Mouse (Mus musculus) intestine, embryonic 14.5 days (tissue): ENCODE results near the gene 1700012B07Rik. TPM values are rescaled to one million over a fixed set of nuclear protein-coding genes. Genes with fewer than 3 reads are reported as not detected.

Experiments
- ATAC-seq: fragments of 200-750 bp; cut with Nextera tagmentation; replicated peaks from 2 replicates; pipeline ENCODE4 v1.8.0; 2017; ENCODE audit warnings: low read depth, moderate number of reproducible peaks, moderate TSS enrichment, moderate library complexity; ENCODE audit not compliant: low FRiP score, low TSS enrichment
- DNase-seq: peaks from one replicate; pipeline ENCODE4 v3.0.0-alpha.2; 2018; ENCODE audit warnings: low spot score
- H3K27ac ChIP-seq: fragments of 300-500 bp; sonication (generic); 2 replicates; pipeline ENCODE4 v1.5.1; 2014; ENCODE audit warnings: low read depth, mild to moderate bottlenecking, control low read depth
- H3K27me3 ChIP-seq: fragments of 300-500 bp; sonication (generic); replicated peaks from 2 replicates; pipeline ENCODE4 v1.6.1; 2014; ENCODE audit warnings: low read length, control low read depth; ENCODE audit not compliant: control insufficient read depth, insufficient read depth
- H3K36me3 ChIP-seq: fragments of 300-500 bp; sonication (generic); 2 replicates; pipeline ENCODE4 v1.6.1; 2014; ENCODE audit warnings: low read length, control low read depth; ENCODE audit not compliant: control insufficient read depth, insufficient read depth
- H3K4me1 ChIP-seq: fragments of 300-500 bp; sonication (generic); replicated peaks from 2 replicates; pipeline ENCODE4 v1.6.1; 2014; ENCODE audit warnings: low read length, control low read depth, mixed read lengths; ENCODE audit not compliant: control insufficient read depth, insufficient read depth
- H3K4me2 ChIP-seq: fragments of 300-500 bp; sonication (generic); 2 replicates; pipeline ENCODE4 v1.6.1; 2014; ENCODE audit warnings: low read length
- H3K4me3 ChIP-seq: fragments of 300-500 bp; sonication (generic); 2 replicates; pipeline ENCODE4 v1.5.1; 2014; ENCODE audit warnings: low read depth, low read length, control low read depth, mixed read lengths
- H3K9ac ChIP-seq: fragments of 300-500 bp; sonication (generic); 2 replicates; pipeline ENCODE4 v1.6.1; 2014; ENCODE audit warnings: mild to moderate bottlenecking, low read length
- H3K9me3 ChIP-seq: fragments of 300-500 bp; sonication (generic); 2 replicates; pipeline ENCODE4 v1.6.1; 2016; ENCODE audit warnings: low read length, control low read depth; ENCODE audit not compliant: control insufficient read depth
- WGBS: fragments of 180-500 bp; shearing (Covaris S2); extraction: QIAGEN DNeasy Blood & Tissue Kit; methylation state at CpG from one replicate; pipeline ENCODE4 v1.1.7; 2014; 5-methylcytosine and 5-hydroxymethylcytosine counted together
- polyA plus RNA-seq: library from polyadenylated mRNA; unstranded; fragments of >200 nt; fragmentation: Nextera tagmentation; extraction: Ambion mirVana; gene quantifications from 2 replicates; pipeline ENCODE4 v1.2.1, GENCODE M21; 2014

The 1700012B07Rik gene
- polyA plus RNA-seq, 1 experiment from 2014 or later: not detected

DNA sequence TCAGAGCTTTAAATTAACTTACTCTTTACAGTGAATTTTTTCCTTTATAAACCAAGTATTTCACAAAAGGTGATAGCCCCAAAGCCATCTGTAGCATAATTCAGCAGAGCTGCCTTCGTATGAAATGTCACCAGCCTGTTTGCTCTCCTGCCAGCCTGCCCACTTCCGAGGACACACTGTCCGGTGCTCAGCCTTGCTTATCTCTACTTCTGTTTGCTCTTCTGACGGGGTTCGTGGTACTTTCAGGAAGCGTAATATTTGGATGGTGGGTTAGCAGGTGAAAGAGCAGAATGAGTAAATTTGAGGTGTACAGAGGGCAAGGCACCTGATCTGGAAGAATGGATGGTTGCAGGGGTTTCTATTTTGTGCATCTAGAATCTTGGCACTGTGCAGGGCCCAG, 5.6 kb downstream of the 1700012B07Rik start:
- no peaks in the 10 kb centered on the region for H3K9me3 ChIP-seq
- no peaks in the 10 kb centered on the region for H3K36me3 ChIP-seq
- H3K27me3 ChIP-seq: no peaks in the 10 kb centered on the region
- no peak overlapping the region for H3K4me3 ChIP-seq
- ATAC-seq (no peak), DNase-seq (peak; percentile 41)
- H3K27ac ChIP-seq: no peak overlapping the region
- WGBS: 62% methylated on average over 6 of the region's 6 CpGs
- no peak overlapping the region for H3K9ac ChIP-seq
- H3K4me2 ChIP-seq: no peak overlapping the region
- 0 out of 2 replicates have a peak, but pooled peaks cover 2% of the 10 kb centered on the region for H3K4me1 ChIP-seq

GRCm38 (mm10) chr11:109817405-109817804, 10.4 kb downstream of the 1700012B07Rik start:
- no peak for ATAC-seq

GRCm38 (mm10) chr11:109816911-109817310, 10.9 kb downstream of the 1700012B07Rik start:
- WGBS: 81% methylated on average over 1 of the region's 1 CpGs

More at GRCm38 (mm10) chr11:109817405-109817804, 10.4 kb downstream of the 1700012B07Rik start:
- Histone ChIP-seq H3K36me3 (no peaks in the 10 kb centered on the region), H3K4me1 (0 out of 2 replicates have a peak, but pooled peaks cover 2% of the 10 kb centered on the region), H3K4me2 (no peak overlapping the region), H3K9me3 (no peaks in the 10 kb centered on the region), H3K9ac (no peak overlapping the region), H3K4me3 (no peak overlapping the region), H3K27me3 (no peaks in the 10 kb centered on the region), H3K27ac (no peak overlapping the region)
- no peak for DNase-seq
- WGBS: 63% methylated on average over 3 of the region's 3 CpGs

DNA sequence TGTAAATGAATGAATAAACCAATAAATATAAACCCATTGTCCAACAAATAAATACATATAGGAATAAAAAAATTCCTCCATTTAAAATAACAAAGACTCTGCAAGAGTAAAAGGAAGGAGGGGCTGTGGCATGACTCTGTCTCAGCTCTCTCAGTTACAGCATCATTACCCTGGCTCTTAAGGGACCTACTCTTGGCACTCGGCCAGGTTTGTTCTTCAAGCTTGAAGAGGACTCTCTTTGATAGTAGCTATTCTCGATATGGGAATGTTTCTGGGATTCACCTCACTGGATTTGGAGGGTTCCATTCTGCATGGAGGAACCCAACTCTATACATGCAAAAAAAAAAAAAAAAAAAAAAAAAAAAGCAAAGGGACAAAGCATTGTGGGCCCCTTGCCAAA, 16.1 kb downstream of the 1700012B07Rik start:
- Histone ChIP-seq H3K4me1 (no peaks in the 10 kb centered on the region), H3K4me3 (no peak overlapping the region), H3K27ac (no peak overlapping the region), H3K4me2 (no peak overlapping the region), H3K27me3 (no peaks in the 10 kb centered on the region), H3K36me3 (no peaks in the 10 kb centered on the region), H3K9ac (no peak overlapping the region), H3K9me3 (no peaks in the 10 kb centered on the region)
- 77% methylated on average over 2 of the region's 2 CpGs for WGBS
- ATAC-seq (no peak), DNase-seq (no peak)

More at GRCm38 (mm10) chr11:109816911-109817310, 10.9 kb downstream of the 1700012B07Rik start:
- ATAC-seq: no peak
- no peak overlapping the region for H3K9ac ChIP-seq
- H3K27ac ChIP-seq: no peak overlapping the region
- H3K4me3 ChIP-seq: no peak overlapping the region
- DNase-seq: no peak
- H3K4me1 ChIP-seq: 0 out of 2 replicates have a peak, but pooled peaks cover 2% of the 10 kb centered on the region
- no peaks in the 10 kb centered on the region for H3K27me3 ChIP-seq
- no peaks in the 10 kb centered on the region for H3K36me3 ChIP-seq
- H3K4me2 ChIP-seq: no peak overlapping the region
- no peaks in the 10 kb centered on the region for H3K9me3 ChIP-seq

DNA sequence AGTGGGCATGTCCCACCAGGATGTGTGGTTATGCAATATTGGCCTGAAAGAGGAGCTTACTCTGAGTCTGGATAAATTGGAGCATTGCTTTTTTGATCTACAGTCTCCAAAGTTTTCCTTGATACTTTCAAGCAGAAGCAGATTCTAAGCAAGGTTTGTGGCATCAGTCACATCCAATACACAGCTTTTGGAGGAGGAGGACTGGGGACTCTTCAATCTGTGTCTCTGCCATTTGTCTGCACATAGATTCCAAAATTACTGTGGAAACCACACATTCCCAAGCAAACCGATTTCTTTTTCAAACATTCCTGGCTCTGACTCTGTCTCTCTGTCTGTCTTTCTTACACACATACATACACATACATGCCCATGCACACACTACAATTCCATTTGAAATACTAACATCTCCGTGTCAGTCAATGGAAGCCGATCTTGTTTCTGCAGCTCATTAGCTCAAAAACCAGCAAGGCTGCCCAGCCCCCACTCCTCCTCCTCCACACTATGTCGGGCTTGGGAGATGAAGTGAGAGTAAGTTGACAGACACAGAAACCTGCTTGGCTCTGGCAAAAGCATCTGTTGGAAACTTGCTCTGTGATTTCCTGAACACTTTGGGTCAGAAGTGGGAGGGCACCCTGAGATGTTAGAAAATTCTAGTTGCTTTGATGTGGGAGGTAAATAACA, 18.5 kb downstream of the 1700012B07Rik start:
- 53% methylated on average over 4 of the region's 4 CpGs for WGBS
- Histone ChIP-seq H3K27ac (no peak overlapping the region), H3K4me2 (no peak overlapping the region), H3K27me3 (no peaks in the 10 kb centered on the region), H3K9ac (no peak overlapping the region), H3K36me3 (no peaks in the 10 kb centered on the region), H3K4me1 (no peaks in the 10 kb centered on the region), H3K4me3 (no peak overlapping the region), H3K9me3 (no peaks in the 10 kb centered on the region)
- ATAC-seq: no peak
- no peak for DNase-seq

DNA sequence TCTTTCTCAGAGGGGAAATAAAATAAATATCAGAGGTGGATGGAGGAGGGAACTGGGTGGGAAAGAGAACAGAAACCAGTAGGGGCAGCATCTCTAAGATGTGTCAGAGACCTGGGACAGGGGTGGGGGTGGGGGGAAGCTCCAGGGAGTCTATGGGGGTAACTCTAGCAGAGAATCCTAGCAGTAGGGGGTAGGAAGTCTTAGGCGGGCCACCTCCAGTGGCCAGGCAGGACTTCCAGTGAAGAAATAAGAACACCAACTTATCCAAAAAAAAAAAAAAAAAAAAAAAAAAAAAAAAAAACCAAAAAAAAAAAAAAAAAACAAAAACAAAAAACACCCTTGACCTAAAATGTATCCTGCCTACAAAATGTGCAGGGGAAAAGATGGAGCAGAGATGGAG, 26.3 kb downstream of the 1700012B07Rik start:
- WGBS: 88% methylated on average over 1 of the region's 1 CpGs
- H3K9ac ChIP-seq: no peak overlapping the region
- DNase-seq (peak; percentile 20), ATAC-seq (no peak)
- no peaks in the 10 kb centered on the region for H3K9me3 ChIP-seq
- no peak overlapping the region for H3K4me2 ChIP-seq
- no peaks in the 10 kb centered on the region for H3K36me3 ChIP-seq
- no peaks in the 10 kb centered on the region for H3K27me3 ChIP-seq
- no peak overlapping the region for H3K4me3 ChIP-seq
- no peak overlapping the region for H3K27ac ChIP-seq
- H3K4me1 ChIP-seq: no peaks in the 10 kb centered on the region

DNA sequence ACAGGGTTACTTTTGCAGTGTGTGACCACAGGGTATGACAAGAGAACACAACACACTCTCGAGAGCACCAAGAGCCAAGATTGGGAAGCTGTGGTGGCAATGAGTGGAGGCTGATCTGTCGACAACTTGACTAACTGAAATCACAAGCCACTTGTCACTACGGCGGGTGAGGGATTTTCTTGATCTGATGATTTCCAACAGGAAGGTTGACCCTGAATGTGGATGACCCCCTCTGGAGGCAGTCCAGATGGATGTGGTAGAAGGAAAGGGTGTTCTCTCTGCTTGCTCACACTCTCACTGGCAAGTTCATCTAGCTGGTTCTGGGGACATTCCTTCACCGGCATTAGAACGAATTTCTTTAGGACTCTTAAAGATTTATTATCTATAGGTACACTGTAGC, 30.3 kb downstream of the 1700012B07Rik start:
- Histone ChIP-seq H3K27me3 (no peaks in the 10 kb centered on the region), H3K4me1 (no peaks in the 10 kb centered on the region), H3K4me3 (no peak overlapping the region), H3K27ac (no peak overlapping the region), H3K4me2 (no peak overlapping the region), H3K9me3 (no peaks in the 10 kb centered on the region), H3K36me3 (no peaks in the 10 kb centered on the region), H3K9ac (no peak overlapping the region)
- DNase-seq: no peak
- 87% methylated on average over 6 of the region's 6 CpGs for WGBS
- no peak for ATAC-seq

DNA sequence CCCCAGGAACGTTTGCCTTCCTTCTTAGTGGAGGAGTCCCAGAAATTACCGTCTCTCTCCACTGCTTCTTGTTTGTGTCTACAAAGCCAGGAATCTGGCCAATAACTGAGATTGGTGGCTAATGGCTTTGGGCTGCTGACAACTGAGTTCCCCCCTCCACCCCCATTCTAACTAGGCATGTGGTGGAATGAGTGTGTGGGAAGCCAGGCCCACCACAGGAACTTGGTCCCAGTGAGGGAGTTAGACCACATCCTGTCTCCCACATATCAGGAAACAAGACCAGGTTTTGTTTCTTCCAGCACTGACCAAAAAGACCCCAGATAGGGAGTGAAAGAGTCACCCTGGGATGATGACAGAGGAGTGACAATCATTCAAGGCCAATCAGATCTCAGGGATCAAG, 32.3 kb downstream of the 1700012B07Rik start:
- no peaks in the 10 kb centered on the region for H3K4me1 ChIP-seq
- H3K4me3 ChIP-seq: no peak overlapping the region
- no peaks in the 10 kb centered on the region for H3K27me3 ChIP-seq
- no peaks in the 10 kb centered on the region for H3K36me3 ChIP-seq
- no peak for ATAC-seq
- H3K27ac ChIP-seq: no peak overlapping the region
- H3K9me3 ChIP-seq: 0 out of 2 replicates have a peak, but pooled peaks cover 3% of the 10 kb centered on the region
- WGBS: 81% methylated on average over 2 of the region's 2 CpGs
- no peak overlapping the region for H3K9ac ChIP-seq
- no peak for DNase-seq
- H3K4me2 ChIP-seq: no peak overlapping the region

- no peak overlapping the region for H3K9ac ChIP-seq
- H3K36me3 ChIP-seq: no peaks in the 10 kb centered on the region
- 88% methylated on average over 4 of the region's 4 CpGs for WGBS
Measured at GRCm38 (mm10) chr11:109793578-109793977, 34.3 kb downstream of the 1700012B07Rik start.

More at GRCm38 (mm10) chr11:109793578-109793977, 34.3 kb downstream of the 1700012B07Rik start:
- H3K4me1 ChIP-seq: no peaks in the 10 kb centered on the region
- H3K27ac ChIP-seq: no peak overlapping the region
- DNase-seq (no peak), ATAC-seq (no peak)
- no peaks in the 10 kb centered on the region for H3K27me3 ChIP-seq
- no peak overlapping the region for H3K4me3 ChIP-seq
- no peak overlapping the region for H3K4me2 ChIP-seq
- H3K9me3 ChIP-seq: 0 out of 2 replicates have a peak, but pooled peaks cover 3% of the 10 kb centered on the region
